In the genomic region with DNA sequence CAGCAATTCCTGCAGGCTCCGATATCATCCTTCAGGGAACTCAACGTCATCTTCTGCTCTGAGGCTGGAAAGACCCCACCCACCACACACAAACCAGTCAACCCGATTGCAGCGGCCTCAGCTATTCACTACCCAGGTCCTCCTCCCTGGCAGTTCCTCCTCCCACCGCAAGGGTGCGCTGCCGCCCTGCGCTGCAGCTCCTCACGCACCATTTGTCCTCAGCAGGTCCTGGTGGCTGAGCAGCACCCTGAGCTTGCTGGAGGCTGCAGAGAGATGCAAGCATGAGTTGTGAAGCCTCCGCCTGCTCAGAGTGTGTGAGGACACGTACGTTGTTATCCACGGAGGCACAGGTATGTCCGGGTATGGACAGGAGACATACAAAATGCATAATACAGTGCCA, we compare ENCODE assay signal across 7 mouse cellular contexts. TPM values are rescaled to one million over a fixed set of nuclear protein-coding genes. Genes with fewer than 3 reads are reported as not detected.
DNase-seq lines count a peak whose midpoint lies in the region; ATAC-seq and TF ChIP-seq lines count a peak whose summit lies in the region.

No protein-coding gene starts in this region.

- H3K4me2 ChIP-seq in forebrain, postnatal 0 days (ENCODE audit: low read depth): no peak overlapping the region

- no peak overlapping the region for H3K4me3 ChIP-seq in forebrain, postnatal 0 days (ENCODE audit: low read depth, low read length)

- no peaks in the 10 kb centered on the region for H3K27me3 ChIP-seq in forebrain, postnatal 0 days (ENCODE audit: insufficient read depth, low read length)

- no peak overlapping the region for H3K9ac ChIP-seq in forebrain, postnatal 0 days

- ATAC-seq in cerebellum, adult (ENCODE audit: insufficient number of reproducible peaks, low FRiP score, low TSS enrichment): peak; percentile 64
- ATAC-seq in forebrain, postnatal 0 days: peak; percentile 32; the same call in 1 of the 2 replicates
- ATAC-seq in megakaryocyte, adult 5-6 weeks (ENCODE audit: poor library complexity, severe bottlenecking): peak; percentile 100

- H3K9me3 ChIP-seq in forebrain, postnatal 0 days (ENCODE audit: low read length): no peaks in the 10 kb centered on the region

- H3K36me3 ChIP-seq in forebrain, postnatal 0 days (ENCODE audit: insufficient read depth): no peaks in the 10 kb centered on the region

- WGBS in forebrain, postnatal 0 days: 18% methylated on average over 14 of the region's 14 CpGs

- no peaks in the 10 kb centered on the region for H3K4me1 ChIP-seq in forebrain, postnatal 0 days (ENCODE audit: insufficient read depth)

- H3K27ac ChIP-seq in forebrain, postnatal 0 days (ENCODE audit: low read depth, low read length): no peak overlapping the region

- peak; percentile 72 for DNase-seq in NIH3T3 (ENCODE audit: low read depth)
- peak; percentile 26 for DNase-seq in forebrain, postnatal 0 days
- DNase-seq in heart, postnatal 4 days: peak; percentile 76
- peak; percentile 47 to 63 for DNase-seq in layer of hippocampus, postnatal 25 days (ENCODE audit: extremely low spot score in 1 of 2, low spot score in 1 of 2)
- DNase-seq in right cerebral cortex, postnatal 4 days: peak; percentile 42

- TF ChIP-seq CTCF in forebrain, postnatal 0 days (IDR thresholded peaks at IDR 0.05; ENCODE audit: low read depth): peak; percentile 72

RNA-seq across cellular contexts. Expression of gene Clec4g, which starts 1.9 kb away (rescaled TPM):
- total RNA-seq in forebrain, postnatal 0 days (2014; rRNA removed): not detected in 2 replicates
- polyA plus RNA-seq in forebrain, postnatal 0 days (2015; fragmentation: Nextera tagmentation; extraction: Ambion mirVana): 0.21 TPM in 1 of 2 replicates, not detected in the other
- total RNA-seq in heart, postnatal 4 days (2021): 1 to 10 TPM in 1 of 2 experiments, under 1 TPM in 1; 0.63 to 1.3 TPM
- not detected for total RNA-seq in layer of hippocampus, postnatal 25 days (2021)
- total RNA-seq in megakaryocyte, adult 5-6 weeks (2015): 0.55 and 1.3 TPM in 2 replicates
- 0.33 and 1.2 TPM in 2 replicates for total RNA-seq in megakaryocyte, adult 5-6 weeks (2017)

RNA-seq across cellular contexts. Expression of gene Fcer2a, which starts 24.6 kb away (rescaled TPM):
- total RNA-seq in forebrain, postnatal 0 days (2014; rRNA removed): not detected in 2 replicates
- 0.20 and 0.24 TPM in 2 replicates for polyA plus RNA-seq in forebrain, postnatal 0 days (2015; fragmentation: Nextera tagmentation; extraction: Ambion mirVana)
- total RNA-seq in heart, postnatal 4 days (2021): under 1 TPM in 1 of 2 experiments, not detected in 1; 0.18 TPM
- total RNA-seq in layer of hippocampus, postnatal 25 days (2021): not detected
- total RNA-seq in megakaryocyte, adult 5-6 weeks (2015): 0.13 and 0.41 TPM in 2 replicates
- 0.33 TPM in 1 of 2 replicates, not detected in the other for total RNA-seq in megakaryocyte, adult 5-6 weeks (2017)

RNA-seq across cellular contexts. Expression of gene Cd209a, which starts 30.2 kb away (rescaled TPM):
- total RNA-seq in forebrain, postnatal 0 days (2014; rRNA removed): not detected in 2 replicates
- polyA plus RNA-seq in forebrain, postnatal 0 days (2015; fragmentation: Nextera tagmentation; extraction: Ambion mirVana): 0.13 TPM in 1 of 2 replicates, not detected in the other
- not detected for total RNA-seq in heart, postnatal 4 days (2021)
- not detected for total RNA-seq in layer of hippocampus, postnatal 25 days (2021)
- 87.1 and 93.3 TPM in 2 replicates for total RNA-seq in megakaryocyte, adult 5-6 weeks (2015)
- total RNA-seq in megakaryocyte, adult 5-6 weeks (2017): 80.2 and 95.6 TPM in 2 replicates

RNA-seq across cellular contexts. Expression of gene Trappc5, which starts 42.5 kb away (rescaled TPM):
- total RNA-seq in forebrain, postnatal 0 days (2014; rRNA removed): 70.5 and 72.7 TPM in 2 replicates
- polyA plus RNA-seq in forebrain, postnatal 0 days (2015; fragmentation: Nextera tagmentation; extraction: Ambion mirVana): 61.2 and 68.5 TPM in 2 replicates
- total RNA-seq in heart, postnatal 4 days (2021): 10 to 100 TPM; 16.8 to 19.8 TPM
- 10 to 100 TPM; 26.5 to 32.9 TPM for total RNA-seq in layer of hippocampus, postnatal 25 days (2021)
- 19.8 and 24.6 TPM in 2 replicates for total RNA-seq in megakaryocyte, adult 5-6 weeks (2015)
- 38.7 and 40.6 TPM in 2 replicates for total RNA-seq in megakaryocyte, adult 5-6 weeks (2017)

RNA-seq across cellular contexts. Expression of gene Fcor, which starts 46.4 kb away (rescaled TPM):
- 9.8 and 13.7 TPM in 2 replicates for total RNA-seq in forebrain, postnatal 0 days (2014; rRNA removed)
- polyA plus RNA-seq in forebrain, postnatal 0 days (2015; fragmentation: Nextera tagmentation; extraction: Ambion mirVana): 21.0 and 22.2 TPM in 2 replicates
- total RNA-seq in heart, postnatal 4 days (2021): under 1 TPM; 0.81 to 0.86 TPM
- 10 to 100 TPM; 22.4 to 23.5 TPM for total RNA-seq in layer of hippocampus, postnatal 25 days (2021)
- 14.4 and 15.0 TPM in 2 replicates for total RNA-seq in megakaryocyte, adult 5-6 weeks (2015)
- total RNA-seq in megakaryocyte, adult 5-6 weeks (2017): 6.3 and 22.9 TPM in 2 replicates

Comparison
In these comparisons a context has a peak if more than half of its experiments do, and no peak if none do; other contexts are left out.
1. DNase-seq: peak in every context shown above with its lines; median percentile 76 in heart, postnatal 4 days; 72 in NIH3T3; 55 in layer of hippocampus, postnatal 25 days; 42 in right cerebral cortex, postnatal 4 days; 26 in forebrain, postnatal 0 days.
2. ATAC-seq: peak in every context shown above with its lines; median percentile 100 in megakaryocyte, adult 5-6 weeks; 64 in cerebellum, adult; 32 in forebrain, postnatal 0 days.
3. RNA of gene Cd209a, which starts 30.2 kb away (total RNA-seq): 80.2 to 95.6 TPM in megakaryocyte, adult 5-6 weeks; not detected in layer of hippocampus, postnatal 25 days, not detected in heart, postnatal 4 days and not detected in forebrain, postnatal 0 days; every median in the first group is over 10 times any median in the second.